Mouse (Mus musculus) layer of hippocampus, adult 2 months (tissue): ENCODE results near the gene Uhrf1. TPM values are rescaled to one million over a fixed set of nuclear protein-coding genes. Genes with fewer than 3 reads are reported as not detected.

Experiments
- DNase-seq, 2 experiments: peaks; one replicate each; pipeline ENCODE4 v3.0.0; 2022; ENCODE audit warnings: low spot score in 2 of 2
- H3K27ac ChIP-seq: fragments of 200-600 bp; 2 replicates; pipeline ENCODE4 v1.8.1; 2022
- H3K4me3 ChIP-seq: fragments of 200-600 bp; 2 replicates; pipeline ENCODE4 v1.8.1; 2022; ENCODE audit warnings: mild to moderate bottlenecking
- CTCF ChIP-seq: fragments of 200-600 bp; conservative IDR thresholded peaks from 2 replicates; pipeline ENCODE4 v1.8.1; 2022; ENCODE audit warnings: antibody characterized with exemption, mild to moderate bottlenecking, moderate library complexity
- total RNA-seq, 2 experiments: library from RNA; stranded (reverse); gene quantifications; 2 replicates each; pipeline ENCODE4 v1.2.3; 2021

Gene Uhrf1
- total RNA-seq, 2 experiments from 2014 or later = 1.7 to 2.1 TPM

DNA sequence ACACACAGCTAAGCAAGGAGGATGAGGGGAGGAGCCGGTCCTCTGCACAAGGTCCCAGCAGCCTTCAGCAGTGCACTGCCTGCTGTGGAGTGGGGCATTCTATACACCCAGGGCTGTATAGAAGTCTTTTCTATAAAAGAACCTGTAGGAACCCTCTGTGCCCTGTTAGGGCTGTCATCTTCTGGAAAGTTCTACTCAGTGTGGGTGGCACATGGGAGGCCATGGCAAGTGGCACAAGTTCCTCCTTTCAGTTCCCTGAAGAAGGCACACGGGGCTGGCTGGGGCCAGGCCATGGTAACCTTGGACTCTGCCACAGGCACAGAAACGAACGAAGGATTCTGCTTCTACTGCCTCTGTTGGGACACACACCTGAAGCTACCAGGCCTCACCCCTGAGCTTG lies 38.1 kb upstream of the Uhrf1 start:
- no peak for DNase-seq
- TF ChIP-seq CTCF = no peak
- H3K27ac ChIP-seq = peak overlapping the region; percentile 71
- no peak overlapping the region for H3K4me3 ChIP-seq

DNA sequence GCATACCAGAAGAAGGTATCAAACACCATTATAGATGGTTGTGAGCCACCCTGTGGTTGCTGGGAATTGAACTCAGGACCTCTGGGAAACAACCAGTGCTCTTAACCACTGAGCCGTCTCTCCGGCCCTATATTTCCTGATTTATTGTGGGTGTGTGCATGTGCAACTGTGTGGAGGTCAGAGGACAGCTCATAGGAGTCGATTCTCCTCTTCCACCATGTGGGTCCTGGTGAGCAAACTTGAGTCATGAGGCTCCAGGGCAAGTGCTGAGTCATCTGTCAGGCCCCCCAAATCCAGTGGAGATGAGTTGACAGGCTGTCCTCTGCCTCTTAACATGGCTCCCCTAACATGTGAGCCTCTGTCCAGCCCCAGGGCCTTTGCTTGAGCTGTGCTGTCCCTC lies 37.3 kb upstream of the Uhrf1 start:
- Histone ChIP-seq H3K4me3 (no peak overlapping the region), H3K27ac (peak overlapping the region; percentile 68)
- no peak for DNase-seq
- no peak for TF ChIP-seq CTCF

DNA sequence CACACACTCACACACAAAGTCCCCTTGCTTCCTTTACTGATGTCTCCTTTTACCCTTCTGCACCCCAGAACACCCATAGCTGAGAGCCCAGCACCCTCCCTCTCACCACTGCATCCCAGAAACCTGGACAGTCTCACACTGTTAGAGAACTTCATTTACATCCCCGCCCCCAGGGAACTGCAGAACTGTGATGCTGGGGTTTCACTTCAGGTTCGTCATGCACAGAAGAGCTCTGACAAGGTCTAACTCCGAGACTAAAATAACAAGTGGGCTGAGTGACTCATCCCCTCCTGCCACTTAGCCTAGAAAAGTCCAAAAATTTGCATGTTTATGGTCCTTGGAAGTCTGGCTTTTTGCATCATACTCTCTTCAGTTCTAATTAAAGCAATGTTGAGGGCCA lies 36.9 kb upstream of the Uhrf1 start:
- Histone ChIP-seq H3K27ac (peak overlapping the region; percentile 68), H3K4me3 (no peak overlapping the region)
- peak; percentile 46 to 55 for DNase-seq
- no peak for TF ChIP-seq CTCF

- Histone ChIP-seq H3K4me3 (peak overlapping the region; percentile 59), H3K27ac (peak overlapping the region; percentile 93)
- DNase-seq = peak; percentile 70 to 86
- 0 out of 2 replicates have a peak, but pooled peaks have one; percentile 4 for TF ChIP-seq CTCF
These were observed 33.9 kb upstream of the Uhrf1 start for GRCm38 (mm10) chr17:56269153-56269630.

- TF ChIP-seq CTCF = no peak
- no peak for DNase-seq
- Histone ChIP-seq H3K4me3 (peak overlapping the region; percentile 59), H3K27ac (peak overlapping the region; percentile 93)
These were observed 33.4 kb upstream of the Uhrf1 start for GRCm38 (mm10) chr17:56269741-56270140.

- Histone ChIP-seq H3K27ac (no peak overlapping the region), H3K4me3 (no peak overlapping the region)
- no peak for TF ChIP-seq CTCF
- DNase-seq = no peak
These were observed 31.4 kb upstream of the Uhrf1 start for GRCm38 (mm10) chr17:56271609-56272253.

- Histone ChIP-seq H3K4me3 (no peak overlapping the region), H3K27ac (no peak overlapping the region)
- TF ChIP-seq CTCF = no peak
- DNase-seq = no peak
These were observed 30.5 kb upstream of the Uhrf1 start for GRCm38 (mm10) chr17:56272644-56273043.

GRCm38 (mm10) chr17:56273482-56273881 lies 29.6 kb upstream of the Uhrf1 start:
- DNase-seq = no peak
- Histone ChIP-seq H3K4me3 (no peak overlapping the region), H3K27ac (peak overlapping the region; percentile 37; the same call in 1 of the 2 replicates)
- TF ChIP-seq CTCF = no peak

- TF ChIP-seq CTCF = no peak
These were observed 29.1 kb upstream of the Uhrf1 start for GRCm38 (mm10) chr17:56273986-56274385.

DNA sequence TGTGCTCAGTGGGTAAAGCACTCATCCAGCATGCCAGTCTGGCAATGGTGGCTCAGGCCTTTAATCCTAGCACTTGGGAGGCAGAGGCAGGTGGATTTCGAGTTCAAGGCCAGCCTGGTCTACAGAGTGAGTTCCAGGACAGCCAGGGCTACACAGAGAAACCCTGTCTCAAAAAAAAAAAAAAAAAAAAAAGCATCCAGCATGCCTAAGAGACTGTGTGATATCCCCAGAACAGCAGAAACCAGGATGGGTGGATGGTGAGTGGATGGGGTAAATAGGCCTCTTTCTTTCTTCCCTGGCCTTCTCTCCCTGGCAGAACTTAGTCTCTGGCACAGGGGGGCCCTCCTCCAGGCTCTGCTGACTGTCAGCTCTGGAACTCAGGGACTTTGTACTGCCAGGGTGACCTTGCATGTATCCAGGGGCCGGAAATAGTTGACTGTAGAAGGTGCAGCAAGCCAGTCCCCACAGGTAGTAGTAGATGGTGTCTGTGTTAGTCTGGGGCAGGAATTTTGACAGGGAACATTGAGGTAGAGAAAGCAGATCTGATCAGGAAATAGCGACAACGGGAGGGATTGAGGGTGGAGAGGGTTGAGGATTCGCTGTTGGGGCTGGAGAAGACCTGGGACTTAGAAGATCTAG lies 27.2 kb upstream of the Uhrf1 start:
- peak overlapping the region; percentile 62 for H3K4me3 ChIP-seq
- TF ChIP-seq CTCF = no peak
- no peak for DNase-seq
- H3K27ac ChIP-seq = peak overlapping the region; percentile 90

More at GRCm38 (mm10) chr17:56273986-56274385, 29.1 kb upstream of the Uhrf1 start:
- peak overlapping the region; percentile 37; the same call in 1 of the 2 replicates for H3K27ac ChIP-seq
- no peak overlapping the region for H3K4me3 ChIP-seq
- no peak for DNase-seq

DNA sequence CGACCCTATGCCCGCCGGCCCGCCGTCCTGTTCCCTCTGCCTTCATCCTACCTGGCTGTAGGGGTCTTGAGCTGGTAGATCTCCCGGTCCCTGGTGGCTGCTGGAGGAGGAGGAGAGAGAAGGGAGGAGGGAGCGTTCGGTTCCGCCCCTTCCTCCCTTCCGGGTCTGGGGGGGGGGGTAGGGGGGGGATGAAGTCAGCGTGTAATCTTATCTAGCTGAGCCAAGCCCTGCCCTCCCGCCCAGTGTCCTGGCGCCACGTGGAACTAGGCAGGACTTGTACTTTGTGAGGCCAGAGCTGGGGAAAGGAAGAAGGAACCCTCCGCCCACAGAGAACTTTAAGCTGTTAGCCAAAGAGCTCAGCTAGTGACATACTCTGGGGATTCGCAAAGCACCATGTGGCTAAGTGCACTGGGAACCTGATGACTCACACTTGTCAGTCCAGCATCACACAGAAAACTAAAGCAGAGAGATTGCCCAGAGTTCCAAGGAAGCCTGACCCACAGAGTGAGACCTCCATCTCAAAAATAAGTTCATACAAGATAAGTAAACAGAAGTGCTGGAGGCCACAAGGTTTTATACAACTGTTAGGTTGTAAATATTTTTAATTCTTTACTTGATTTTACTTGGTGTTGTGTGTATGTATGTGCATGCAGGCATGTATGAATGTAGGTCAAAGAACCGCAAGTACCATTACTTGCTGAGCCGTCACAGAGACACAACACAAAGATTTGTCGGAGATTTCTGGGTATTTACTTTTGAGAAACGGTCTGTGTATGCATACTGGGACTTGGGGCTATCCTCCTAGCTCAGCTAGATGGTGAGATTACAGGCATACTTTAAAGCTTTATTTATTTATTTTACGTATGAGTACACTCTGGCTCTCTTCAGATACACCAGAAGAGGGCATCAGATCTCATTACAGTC lies 26.2 kb upstream of the Uhrf1 start, which contains the start of gene Ticam1:
TSS of gene Ticam1 (minus strand) at position 144 of the 924 bp plus-strand sequence.
- H3K4me3 ChIP-seq = peak within 1 kb of the TSS; percentile 62
- peak within 1 kb of the TSS; percentile 90 for H3K27ac ChIP-seq
- peak; percentile 67 to 77 for DNase-seq
- peak; percentile 72 for TF ChIP-seq CTCF

DNA sequence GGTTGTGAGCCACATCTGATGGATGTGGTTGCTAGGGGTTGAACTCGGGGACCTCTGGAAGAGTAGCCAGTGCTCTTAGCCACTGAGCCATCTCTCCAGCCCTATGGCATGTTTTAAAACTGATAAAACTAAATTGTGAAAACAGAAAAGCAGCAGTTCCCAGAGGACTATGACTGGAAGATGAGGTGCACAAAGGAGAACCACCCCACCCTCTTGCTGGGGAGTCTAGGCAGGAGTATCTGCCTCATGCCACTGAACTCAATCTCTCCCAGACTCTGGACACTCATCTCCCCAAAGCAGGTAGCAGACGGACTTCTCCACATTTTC lies 25.6 kb upstream of the Uhrf1 start:
- no peak for TF ChIP-seq CTCF
- peak overlapping the region; percentile 90 for H3K27ac ChIP-seq
- H3K4me3 ChIP-seq = no peak overlapping the region; the same call in 1 of the 2 replicates
- no peak for DNase-seq

- Histone ChIP-seq H3K4me3 (no peak overlapping the region), H3K27ac (no peak overlapping the region)
- TF ChIP-seq CTCF = no peak
- no peak for DNase-seq
These were observed 24.8 kb upstream of the Uhrf1 start for GRCm38 (mm10) chr17:56278340-56278739.
